Mouse (Mus musculus) forebrain, embryonic 12.5 days (tissue): ENCODE data around the gene Gm49380. TPM values are rescaled to one million over a fixed set of nuclear protein-coding genes. Genes with fewer than 3 reads are reported as not detected.

ENCODE experiments used
- ATAC-seq: fragments of 200-750 bp; cut with Nextera tagmentation; 2 replicates; pipeline ENCODE4 v1.8.0; 2017; ENCODE audit warnings: moderate TSS enrichment; ENCODE audit not compliant: low FRiP score
- H3K27ac ChIP-seq: fragments of 300-500 bp; sonication (generic); 2 replicates; pipeline ENCODE4 v1.5.1; 2016; ENCODE audit warnings: mild to moderate bottlenecking
- H3K27me3 ChIP-seq: fragments of 300-500 bp; sonication (generic); 2 replicates; pipeline ENCODE4 v1.6.1; 2016; ENCODE audit warnings: mild to moderate bottlenecking
- H3K36me3 ChIP-seq: fragments of 300-500 bp; sonication (generic); replicated peaks from 2 replicates; pipeline ENCODE4 v1.6.1; 2016; ENCODE audit warnings: mild to moderate bottlenecking
- H3K4me1 ChIP-seq: fragments of 300-500 bp; sonication (generic); 2 replicates; pipeline ENCODE4 v1.6.1; 2016
- H3K4me2 ChIP-seq: fragments of 300-500 bp; sonication (generic); 2 replicates; pipeline ENCODE4 v1.6.1; 2016; ENCODE audit warnings: mild to moderate bottlenecking, moderate library complexity
- H3K4me3 ChIP-seq: fragments of 300-500 bp; sonication (generic); replicated peaks from 2 replicates; pipeline ENCODE4 v1.5.1; 2016; ENCODE audit warnings: mild to moderate bottlenecking
- H3K9ac ChIP-seq: fragments of 300-500 bp; sonication (generic); 2 replicates; pipeline ENCODE4 v1.6.1; 2016; ENCODE audit warnings: mild to moderate bottlenecking
- H3K9me3 ChIP-seq: fragments of 300-500 bp; sonication (generic); 2 replicates; pipeline ENCODE4 v1.6.1; 2016
- WGBS: fragments of 180-500 bp; shearing (Covaris S2); methylation state at CpG from one replicate; pipeline ENCODE4 v1.1.7; 2016; 5-methylcytosine and 5-hydroxymethylcytosine counted together
- polyA plus RNA-seq: library from polyadenylated mRNA; unstranded; fragments of >200 nt; fragmentation: Nextera tagmentation; extraction: Ambion mirVana; gene quantifications from 2 replicates; pipeline ENCODE4 v1.2.1, GENCODE M21; 2016

Gm49380 gene
- polyA plus RNA-seq, 1 experiment from 2014 or later: 0.14 TPM

GRCm38 (mm10) chr9:44104881-44105280, 8.4 kb downstream of the Gm49380 start:
- peaks cover 47% of the 10 kb centered on the region for H3K4me1 ChIP-seq
- no peak for ATAC-seq
- H3K27me3 ChIP-seq: no peaks in the 10 kb centered on the region
- H3K36me3 ChIP-seq: peaks cover 33% of the 10 kb centered on the region
- no peak overlapping the region for H3K27ac ChIP-seq
- WGBS: 94% methylated on average over 7 of the region's 7 CpGs
- H3K9ac ChIP-seq: no peak overlapping the region
- no peak overlapping the region for H3K4me2 ChIP-seq
- H3K9me3 ChIP-seq: no peaks in the 10 kb centered on the region
- no peak overlapping the region for H3K4me3 ChIP-seq

GRCm38 (mm10) chr9:44101490-44101889, 11.8 kb downstream of the Gm49380 start, which contains the start of gene Mfrp:
Gene Mfrp, plus strand, starts transcription at chr9:44101729.
- Histone ChIP-seq H3K9ac (no peak within 1 kb of the TSS), H3K4me2 (no peak within 1 kb of the TSS), H3K27ac (no peak within 1 kb of the TSS), H3K4me1 (peaks cover 17% of the 10 kb centered on the region), H3K36me3 (peaks cover 25% of the 10 kb centered on the region), H3K9me3 (no peaks in the 10 kb centered on the region), H3K27me3 (no peaks in the 10 kb centered on the region), H3K4me3 (no peak within 1 kb of the TSS)
- WGBS: 54% methylated on average over 9 of the region's 9 CpGs
- ATAC-seq: no peak

- peaks cover 10% of the 10 kb centered on the region for H3K36me3 ChIP-seq
- H3K27me3 ChIP-seq: no peaks in the 10 kb centered on the region
- H3K9ac ChIP-seq: no peak overlapping the region
- WGBS: 16% methylated on average over 9 of the region's 9 CpGs
- no peak overlapping the region for H3K4me3 ChIP-seq
- no peaks in the 10 kb centered on the region for H3K9me3 ChIP-seq
- H3K4me1 ChIP-seq: peaks cover 19% of the 10 kb centered on the region
- H3K4me2 ChIP-seq: no peak overlapping the region
- peak overlapping the region; percentile 38; the same call in 1 of the 2 replicates for H3K27ac ChIP-seq
- ATAC-seq: peak; percentile 47; the same call in 1 of the 2 replicates
Observed at GRCm38 (mm10) chr9:44096536-44096935, 16.8 kb downstream of the Gm49380 start.

- Histone ChIP-seq H3K9me3 (no peaks in the 10 kb centered on the region), H3K4me3 (no peak overlapping the region), H3K4me1 (peaks cover 16% of the 10 kb centered on the region), H3K4me2 (no peak overlapping the region), H3K27ac (no peak overlapping the region), H3K27me3 (no peaks in the 10 kb centered on the region), H3K9ac (no peak overlapping the region), H3K36me3 (peaks cover 10% of the 10 kb centered on the region)
- WGBS: 91% methylated on average over 9 of the region's 9 CpGs
- ATAC-seq: no peak
Observed at GRCm38 (mm10) chr9:44095781-44096180, 17.5 kb downstream of the Gm49380 start.

- H3K4me1 ChIP-seq: peaks cover 16% of the 10 kb centered on the region
- H3K9ac ChIP-seq: no peak overlapping the region
- ATAC-seq: no peak
Observed at GRCm38 (mm10) chr9:44094737-44095136, 18.6 kb downstream of the Gm49380 start.

GRCm38 (mm10) chr9:44093612-44094503, 19.4 kb downstream of the Gm49380 start:
- 0 out of 2 replicates have a peak overlapping the region, but pooled peaks have one; percentile 21 for H3K9ac ChIP-seq
- WGBS: 31% methylated on average over 24 of the region's 24 CpGs
- peaks cover 16% of the 10 kb centered on the region for H3K4me1 ChIP-seq
- peaks cover 12% of the 10 kb centered on the region; the same call in 1 of the 2 replicates for H3K27me3 ChIP-seq
- H3K36me3 ChIP-seq: peaks cover 10% of the 10 kb centered on the region
- H3K4me3 ChIP-seq: no peak overlapping the region
- peak; percentile 68; the same call in 1 of the 2 replicates for ATAC-seq
- H3K27ac ChIP-seq: no peak overlapping the region
- H3K4me2 ChIP-seq: peak overlapping the region; percentile 41
- no peaks in the 10 kb centered on the region for H3K9me3 ChIP-seq

More at GRCm38 (mm10) chr9:44094737-44095136, 18.6 kb downstream of the Gm49380 start:
- Histone ChIP-seq H3K9me3 (no peaks in the 10 kb centered on the region), H3K36me3 (peaks cover 10% of the 10 kb centered on the region), H3K4me3 (no peak overlapping the region), H3K4me2 (no peak overlapping the region), H3K27ac (no peak overlapping the region), H3K27me3 (peaks cover 4% of the 10 kb centered on the region; the same call in 1 of the 2 replicates)
- WGBS: 90% methylated on average over 3 of the region's 3 CpGs

- Histone ChIP-seq H3K27ac (no peak overlapping the region), H3K9me3 (no peaks in the 10 kb centered on the region), H3K9ac (no peak overlapping the region), H3K4me3 (no peak overlapping the region), H3K36me3 (peaks cover 10% of the 10 kb centered on the region), H3K4me2 (no peak overlapping the region), H3K4me1 (peaks cover 32% of the 10 kb centered on the region), H3K27me3 (peaks cover 56% of the 10 kb centered on the region)
- no peak for ATAC-seq
- WGBS: 67% methylated on average over 12 of the region's 12 CpGs
Observed at GRCm38 (mm10) chr9:44088877-44089608, 24.3 kb downstream of the Gm49380 start.

- 13% methylated on average over 15 of the region's 15 CpGs for WGBS
- Histone ChIP-seq H3K27me3 (peaks cover 68% of the 10 kb centered on the region), H3K4me1 (peaks cover 38% of the 10 kb centered on the region)
Observed at GRCm38 (mm10) chr9:44087761-44088455, 25.4 kb downstream of the Gm49380 start.

GRCm38 (mm10) chr9:44086960-44087359, 26.3 kb downstream of the Gm49380 start:
- peaks cover 38% of the 10 kb centered on the region for H3K4me1 ChIP-seq
- no peak overlapping the region for H3K4me3 ChIP-seq
- WGBS: 32% methylated on average over 10 of the region's 10 CpGs
- H3K27ac ChIP-seq: no peak overlapping the region
- no peak overlapping the region for H3K4me2 ChIP-seq
- no peaks in the 10 kb centered on the region for H3K9me3 ChIP-seq
- no peak for ATAC-seq
- peaks cover 77% of the 10 kb centered on the region for H3K27me3 ChIP-seq
- H3K9ac ChIP-seq: no peak overlapping the region
- H3K36me3 ChIP-seq: peaks cover 4% of the 10 kb centered on the region

More at GRCm38 (mm10) chr9:44087761-44088455, 25.4 kb downstream of the Gm49380 start:
- Histone ChIP-seq H3K9ac (no peak overlapping the region), H3K4me3 (no peak overlapping the region), H3K36me3 (peaks cover 7% of the 10 kb centered on the region), H3K27ac (no peak overlapping the region), H3K9me3 (no peaks in the 10 kb centered on the region), H3K4me2 (no peak overlapping the region)
- ATAC-seq: no peak

GRCm38 (mm10) chr9:44085741-44086665, 27.3 kb downstream of the Gm49380 start:
- H3K4me3 ChIP-seq: peak overlapping the region; percentile 57; the same call in 1 of the 2 replicates
- no peaks in the 10 kb centered on the region for H3K9me3 ChIP-seq
- no peak overlapping the region for H3K9ac ChIP-seq
- H3K4me1 ChIP-seq: peaks cover 44% of the 10 kb centered on the region
- no peak for ATAC-seq
- H3K27ac ChIP-seq: no peak overlapping the region
- H3K4me2 ChIP-seq: peak overlapping the region; percentile 99; the same call in 1 of the 2 replicates
- H3K27me3 ChIP-seq: peaks cover 79% of the 10 kb centered on the region
- 69% methylated on average over 15 of the region's 15 CpGs for WGBS
- no peaks in the 10 kb centered on the region for H3K36me3 ChIP-seq

GRCm38 (mm10) chr9:44085276-44085675, 28.0 kb downstream of the Gm49380 start:
- Histone ChIP-seq H3K9me3 (no peaks in the 10 kb centered on the region), H3K27me3 (peaks cover 79% of the 10 kb centered on the region), H3K4me1 (peaks cover 47% of the 10 kb centered on the region), H3K9ac (peak overlapping the region; percentile 65), H3K4me3 (peak overlapping the region; percentile 57), H3K27ac (no peak overlapping the region), H3K36me3 (no peaks in the 10 kb centered on the region), H3K4me2 (peak overlapping the region; percentile 99)
- no peak for ATAC-seq
- under 1% methylated on average over 10 of the region's 10 CpGs for WGBS
